Mouse (Mus musculus) thymus, adult 2 months (tissue): Measurements from ENCODE around the gene Ccdc146.

Source experiments
- CTCF ChIP-seq: fragments of 200-500 bp; IDR thresholded peaks from 2 replicates; pipeline ENCODE4 v1.5.1; 2012; ENCODE audit warnings: mild to moderate bottlenecking, control low read depth, low read length, moderate library complexity, borderline replicate concordance; ENCODE audit not compliant: control insufficient read depth, poor library complexity, insufficient read depth; ENCODE audit errors: extremely low read depth
- POLR2A ChIP-seq: fragments of 200-500 bp; IDR thresholded peaks from 2 replicates; pipeline ENCODE4 v1.6.1; 2012; ENCODE audit warnings: mild to moderate bottlenecking, low read length, control low read depth, moderate library complexity; ENCODE audit not compliant: control insufficient read depth, poor library complexity, insufficient read depth; ENCODE audit errors: extremely low read depth

DNA sequence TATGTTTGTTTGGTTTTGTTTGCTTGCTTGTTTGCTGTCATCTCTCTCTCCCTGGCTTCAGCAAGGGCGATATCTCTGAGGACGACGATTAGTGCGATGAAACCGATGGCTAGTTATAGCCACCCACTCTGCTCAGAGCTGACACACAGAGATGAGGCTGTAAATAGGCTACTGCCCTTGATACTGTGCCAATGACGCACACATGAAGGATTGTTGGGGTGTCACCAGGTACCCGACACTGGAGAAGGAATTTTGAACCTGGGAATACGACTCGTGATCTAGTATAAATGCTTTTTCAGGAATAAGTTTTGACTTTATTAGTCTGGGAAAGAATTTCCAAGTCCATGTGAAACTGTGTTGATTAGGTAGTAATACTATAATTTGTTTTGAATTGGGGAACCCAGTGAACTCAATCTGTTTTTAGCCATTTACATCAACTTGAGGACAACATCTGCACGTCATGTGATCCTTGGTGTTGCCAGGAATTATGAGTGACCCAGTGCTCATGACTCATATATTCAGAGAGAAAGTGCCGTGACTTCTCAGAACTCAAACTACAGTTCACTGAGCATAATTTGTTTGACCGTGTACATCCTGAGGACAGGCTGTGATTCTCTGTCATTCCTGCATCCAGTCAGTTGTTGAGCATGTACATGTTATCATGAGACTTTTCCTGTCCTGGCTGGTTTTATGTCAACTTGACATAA, 141.0 kb downstream of the Ccdc146 start:
- TF ChIP-seq POLR2A (no peak), CTCF (no peak)
